ENCODE assay signal across 21 mouse cellular contexts in the genomic region with DNA sequence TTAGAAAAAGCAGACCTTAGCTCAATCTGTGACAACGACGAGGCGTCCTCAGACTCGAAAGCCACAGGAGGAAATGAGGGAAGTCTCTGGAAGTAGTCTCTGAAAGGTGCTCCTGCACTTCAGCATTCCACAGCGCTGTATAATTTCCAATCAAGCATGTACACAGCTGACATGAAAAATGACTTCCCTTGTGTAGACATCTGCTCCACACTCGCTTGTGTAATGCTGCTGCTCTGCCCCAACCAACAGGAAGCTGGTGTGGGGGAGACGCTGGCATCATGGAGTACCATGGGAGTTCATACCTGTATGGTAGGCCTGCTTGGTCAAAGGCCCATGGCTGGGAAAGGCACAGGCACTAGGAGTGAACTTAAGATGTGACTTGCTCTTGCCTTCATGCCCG.
DNase-seq lines count a peak whose midpoint lies in the region; ATAC-seq and TF ChIP-seq lines count a peak whose summit lies in the region.
"Had no signal": no experiment of that assay in that cellular context is flagged by ENCODE, and none has a peak within 500 bp of the region (broad histone marks: within the 10 kb centered on the region; RNA-seq: fewer than 3 reads in every experiment).

No protein-coding gene starts in this region.

- TF ChIP-seq CTCF in gastrocnemius, adult 2 months (IDR thresholded peaks at IDR 0.05): no peak
- TF ChIP-seq CTCF in left cerebral cortex, adult 2 months (IDR thresholded peaks at IDR 0.05): no peak

- no peak for DNase-seq in gastrocnemius, adult 2 months
- DNase-seq in gastrocnemius, adult 18-20 months (ENCODE audit: low spot score): no peak
- no peak for DNase-seq in left cerebral cortex, adult 2 months (ENCODE audit: extremely low spot score in 1 of 2, low spot score in 2 of 2)
- DNase-seq in left cerebral cortex, postnatal 4 days: no peak
- DNase-seq in kidney, postnatal 36 days: peak; percentile 26 to 35
- peak; percentile 54 for DNase-seq in lung, postnatal 36 days
- DNase-seq in spleen, adult 12 weeks (ENCODE audit: low spot score): no peak
- DNase-seq: adrenal gland, postnatal 36 days; cerebellum, postnatal 10 days; forebrain, postnatal 0 days; gastrocnemius, postnatal 25 days; layer of hippocampus, postnatal 36 days; right cerebral cortex, adult 18-20 months had no signal

- H3K36me3 ChIP-seq in heart, embryonic 12.5 days: no peaks in the 10 kb centered on the region
- H3K36me3 ChIP-seq: heart, embryonic 13.5 days; liver, embryonic 15.5 days; midbrain, embryonic 10.5 days had no signal

- H3K4me3 ChIP-seq in gastrocnemius, adult 2 months: no peak overlapping the region
- no peak overlapping the region for H3K4me3 ChIP-seq in left cerebral cortex, adult 2 months
- H3K4me3 ChIP-seq in heart, embryonic 12.5 days: no peak overlapping the region
- H3K4me3 ChIP-seq: heart, embryonic 13.5 days; liver, embryonic 15.5 days; midbrain, embryonic 10.5 days; myocyte had no signal

- 0 out of 2 replicates have a peak, but pooled peaks cover 3% of the 10 kb centered on the region for H3K9me3 ChIP-seq in heart, embryonic 12.5 days (replicated peaks)
- H3K9me3 ChIP-seq: heart, embryonic 13.5 days; liver, embryonic 15.5 days; midbrain, embryonic 10.5 days had no signal

- H3K4me2 ChIP-seq in heart, embryonic 12.5 days: no peak overlapping the region
- H3K4me2 ChIP-seq: heart, embryonic 13.5 days; liver, embryonic 15.5 days had no signal

- intact Hi-C loops in gastrocnemius, adult 2 months (cut with DNase I): no loop called here
- intact Hi-C loops in left cerebral cortex, adult 2 months (cut with DNase I): no loop called here
- intact Hi-C loops in left cerebral cortex, postnatal 4 days (cut with DNase I): no loop called here

- ATAC-seq in heart, embryonic 12.5 days (ENCODE audit: insufficient number of reproducible peaks, low FRiP score): no peak
- ATAC-seq: activated CD4-positive, CD25-positive, alpha-beta regulatory T cell, adult 4 months; forebrain, postnatal 0 days; intestine, postnatal 0 days had no signal

- 0 out of 2 replicates have a peak overlapping the region, but pooled peaks have one; percentile 16 for H3K27ac ChIP-seq in gastrocnemius, adult 2 months
- peak overlapping the region; percentile 45 for H3K27ac ChIP-seq in left cerebral cortex, adult 2 months
- H3K27ac ChIP-seq in heart, embryonic 12.5 days (ENCODE audit: poor library complexity, severe bottlenecking): no peak overlapping the region
- H3K27ac ChIP-seq: heart, embryonic 13.5 days; liver, embryonic 15.5 days; midbrain, embryonic 10.5 days had no signal

- no peak overlapping the region for H3K9ac ChIP-seq in heart, embryonic 12.5 days
- H3K9ac ChIP-seq: forebrain, postnatal 0 days; heart, embryonic 13.5 days; liver, embryonic 15.5 days had no signal

- H3K27me3 ChIP-seq in heart, embryonic 12.5 days (replicated peaks): no peaks in the 10 kb centered on the region
- H3K27me3 ChIP-seq: CH12.LX; heart, embryonic 13.5 days; liver, embryonic 15.5 days had no signal

- 74% methylated on average over 8 of the region's 8 CpGs for WGBS in heart, embryonic 12.5 days

- H3K4me1 ChIP-seq in heart, embryonic 12.5 days (replicated peaks): peaks cover 16% of the 10 kb centered on the region
- H3K4me1 ChIP-seq: liver, embryonic 15.5 days had no signal

Comparison
In these comparisons a context has a peak if more than half of its experiments do, and no peak if none do; other contexts are left out.
1. DNase-seq: peak in kidney, postnatal 36 days (2 of 2) and lung, postnatal 36 days (single experiment); none in gastrocnemius, adult 2 months (single experiment), gastrocnemius, adult 18-20 months (single experiment), left cerebral cortex, adult 2 months (0 of 2), left cerebral cortex, postnatal 4 days (single experiment) and spleen, adult 12 weeks (single experiment).